Mouse (Mus musculus) CD4-positive, CD25-positive, alpha-beta regulatory T cell (primary cell): ENCODE measurements around the gene Entpd2. TPM values are rescaled to one million over a fixed set of nuclear protein-coding genes. Genes with fewer than 3 reads are reported as not detected.

Experiments used
- polyA plus RNA-seq: library from polyadenylated mRNA; unstranded; fragments of 100-300 nt; shearing (Covaris generic); gene quantifications from one replicate; pipeline ENCODE4 v1.2.1, GENCODE M21; 2017

Gene Entpd2
- polyA plus RNA-seq = not detected

DNA sequence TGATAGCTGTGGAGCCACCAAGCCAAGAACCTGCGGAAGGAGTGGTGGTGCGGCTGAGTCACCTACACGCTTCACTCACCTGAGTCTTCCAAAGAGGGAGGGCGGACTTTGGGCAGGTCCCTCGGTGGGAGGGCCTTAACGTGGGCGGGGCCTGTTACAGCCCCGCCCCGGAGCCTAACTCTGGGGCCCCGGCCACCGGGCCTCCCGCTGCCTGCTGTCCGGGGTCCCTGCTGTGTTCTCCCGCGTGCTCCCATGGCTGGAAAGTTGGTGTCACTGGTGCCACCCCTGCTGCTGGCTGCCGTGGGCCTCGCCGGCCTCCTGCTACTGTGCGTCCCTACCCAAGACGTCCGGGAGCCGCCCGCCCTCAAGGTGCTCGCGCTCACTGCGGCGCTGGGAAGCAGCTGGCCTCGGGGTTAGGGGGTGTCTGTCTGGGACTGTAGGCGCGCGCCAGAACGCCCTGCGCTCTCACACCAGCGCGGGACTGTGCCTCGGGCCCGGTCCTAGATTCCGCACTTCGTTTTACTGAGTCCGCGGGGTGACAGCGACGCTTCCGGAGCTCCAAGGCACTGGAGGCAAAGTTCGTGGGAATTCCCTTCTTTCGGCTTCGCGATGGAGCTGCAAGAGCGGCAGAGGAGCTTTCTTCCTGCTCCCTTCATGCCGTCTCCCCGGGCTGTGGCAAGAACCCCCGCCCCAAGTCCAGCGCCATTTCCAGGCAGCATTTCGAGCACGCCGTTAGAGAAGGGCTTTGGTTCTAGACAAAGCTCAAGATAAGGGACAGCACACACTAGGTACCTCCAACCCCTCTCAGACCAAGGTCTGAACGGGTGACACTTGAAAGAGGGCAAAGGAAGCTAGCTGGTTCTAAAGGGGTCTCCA, at the start of gene Entpd2:
TSS of gene Entpd2 (plus strand) at position 154 of the 876 bp plus-strand sequence.

GRCm38 (mm10) chr2:25356208-25357079, 39.2 kb upstream of the Entpd2 start, which contains the start of gene Dpp7:
Gene Dpp7 (minus strand): TSS chr2:25356359.

DNA sequence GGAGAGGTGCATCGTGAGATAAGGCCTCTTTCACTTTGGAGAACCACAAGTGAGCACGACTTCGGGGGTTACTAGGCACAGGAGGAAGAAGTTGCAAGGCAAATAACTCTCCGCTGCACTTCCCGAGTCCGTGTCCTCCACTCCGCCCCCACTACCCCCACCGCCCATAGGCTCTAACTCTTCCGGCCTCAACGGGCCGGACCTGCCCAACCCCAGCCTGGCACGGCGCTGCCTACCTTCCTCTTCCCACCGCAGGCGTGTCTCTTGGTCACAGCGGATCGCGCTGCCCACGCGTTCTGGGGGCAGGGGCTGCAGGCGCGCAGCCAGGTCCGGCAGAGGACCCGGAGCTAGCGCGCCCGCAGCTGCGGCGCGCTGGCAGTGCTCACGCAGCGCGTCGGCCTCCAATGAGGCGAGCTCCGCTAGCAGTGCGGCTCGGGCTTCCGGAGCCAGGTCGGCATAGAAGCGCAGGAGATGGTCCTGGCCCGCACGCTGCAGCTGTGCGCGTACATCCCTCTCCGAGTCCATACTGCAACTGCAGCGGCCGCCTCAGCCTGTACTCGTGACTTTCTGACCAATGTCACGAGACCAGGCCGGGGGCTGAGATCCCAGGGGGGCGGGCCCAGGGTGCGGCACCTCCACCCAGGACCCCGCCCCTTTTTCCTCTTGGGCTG, 30.4 kb upstream of the Entpd2 start, which contains the start of gene Uap1l1:
TSS of gene Uap1l1 (minus strand) at position 592 of the 671 bp plus-strand sequence.

DNA sequence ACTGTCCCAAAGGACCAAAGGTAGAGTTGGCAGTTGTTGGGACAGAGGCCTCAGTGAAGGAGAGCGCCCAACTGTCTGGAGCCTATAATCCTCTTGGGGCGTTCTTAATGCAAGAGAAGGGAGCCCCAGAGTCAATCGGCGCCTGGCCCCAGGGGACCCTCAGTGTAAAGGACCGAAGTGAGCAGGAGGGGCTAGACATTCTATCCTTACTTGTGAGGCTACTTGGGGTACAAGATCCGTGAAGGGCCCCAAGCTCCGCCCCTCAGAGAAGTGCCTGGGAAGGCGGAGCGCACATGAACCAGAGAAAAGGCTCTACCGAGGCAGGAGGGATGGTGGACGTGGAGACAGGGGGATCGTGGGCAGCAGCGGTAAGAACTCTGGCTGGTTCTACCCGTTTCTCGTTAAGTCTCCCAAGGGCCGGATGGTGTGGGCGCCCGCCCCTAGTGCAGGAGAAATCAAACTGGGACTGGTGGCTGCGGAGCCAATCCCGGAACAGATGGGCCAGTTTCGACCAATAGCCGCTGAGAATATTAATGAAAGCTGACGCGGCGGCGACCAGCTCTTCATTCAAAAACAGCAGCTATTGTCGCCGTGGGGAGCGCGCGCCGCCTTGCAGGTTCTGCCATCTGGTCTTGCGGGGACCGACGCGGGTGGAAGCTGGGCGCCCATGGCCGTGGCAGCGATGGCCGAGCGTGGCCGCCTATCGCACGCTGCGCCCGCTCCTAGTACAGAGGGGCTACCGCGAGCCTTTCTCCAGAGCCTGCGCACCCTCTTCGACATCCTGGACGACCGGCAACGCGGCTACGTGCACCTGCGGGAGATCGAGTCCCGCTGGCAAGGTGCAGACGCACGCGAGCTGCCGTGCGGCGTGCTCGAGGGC, 23.7 kb upstream of the Entpd2 start, which contains the start of gene Sapcd2:
TSS of gene Sapcd2 (plus strand) at position 558 of the 880 bp plus-strand sequence.

DNA sequence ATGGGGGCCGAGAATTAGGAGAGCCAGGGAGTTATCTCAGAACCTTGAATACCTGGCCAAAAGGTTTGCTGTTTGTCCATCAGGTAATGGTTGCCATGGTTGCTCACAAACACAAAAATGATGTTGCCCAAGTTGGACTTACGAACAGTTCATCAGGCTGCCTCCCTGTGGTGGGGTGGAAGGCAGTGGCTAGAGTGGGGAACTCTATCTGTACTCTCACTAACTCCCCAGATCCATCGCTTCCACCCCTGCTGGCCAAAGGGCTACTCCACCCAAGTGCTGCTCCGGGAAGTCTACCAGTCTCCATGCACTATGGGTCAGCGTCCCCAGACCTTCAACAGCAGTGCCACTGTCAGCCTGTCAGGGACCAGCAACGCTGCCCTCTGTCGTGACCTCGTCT, 3.4 kb downstream of the Entpd2 start, which contains the start of gene Npdc1:
TSS of gene Npdc1 (plus strand) at position 301 of the 400 bp plus-strand sequence.

GRCm38 (mm10) chr2:25422587-25423410, 27.1 kb downstream of the Entpd2 start, which contains the start of gene Fut7:
Gene Fut7 (plus strand): TSS chr2:25423267.

GRCm38 (mm10) chr2:25428442-25429236, 33.0 kb downstream of the Entpd2 start, which contains the start of gene Abca2:
Gene Abca2 (plus strand): TSS chr2:25428703.

Other genes starting within 250 kb of the Entpd2 start
- gene Nrarp, start 215.1 kb upstream of the Entpd2 start, polyA plus RNA-seq = 5.1 TPM
- 115 TPM for gene Tor4a, start 199.0 kb upstream of the Entpd2 start, polyA plus RNA-seq
- gene Nelfb, start 184.4 kb upstream of the Entpd2 start, polyA plus RNA-seq = 141 TPM
- not detected for gene Stpg3, start 181.2 kb upstream of the Entpd2 start, polyA plus RNA-seq
- 0.49 TPM for gene Fam166a, start 177.1 kb upstream of the Entpd2 start, polyA plus RNA-seq
- 174 TPM for gene Tubb4b, start 171.2 kb upstream of the Entpd2 start, polyA plus RNA-seq
- gene Slc34a3, start 161.5 kb upstream of the Entpd2 start, polyA plus RNA-seq = not detected
- not detected for gene Rnf224, start 159.1 kb upstream of the Entpd2 start, polyA plus RNA-seq
- gene Rnf208, start 153.6 kb upstream of the Entpd2 start, polyA plus RNA-seq = 2.2 TPM
- gene Cysrt1, start 153.4 kb upstream of the Entpd2 start, polyA plus RNA-seq = not detected
- 7.9 TPM for gene AL732309.1, start 149.0 kb upstream of the Entpd2 start, polyA plus RNA-seq
- gene Tmem203, start 140.4 kb upstream of the Entpd2 start, polyA plus RNA-seq = 25.3 TPM
- gene Tprn, start 133.3 kb upstream of the Entpd2 start, polyA plus RNA-seq = 18.9 TPM
- 118 TPM for gene Ssna1, start 123.4 kb upstream of the Entpd2 start, polyA plus RNA-seq
- gene Anapc2, start 123.4 kb upstream of the Entpd2 start, polyA plus RNA-seq = 116 TPM
- gene Tmem210, start 107.7 kb upstream of the Entpd2 start, polyA plus RNA-seq = not detected
- 0.14 TPM for gene Lrrc26, start 106.0 kb upstream of the Entpd2 start, polyA plus RNA-seq
- gene Grin1, start 76.7 kb upstream of the Entpd2 start, polyA plus RNA-seq = 0.25 TPM
- 21.4 TPM for gene Man1b1, start 63.5 kb upstream of the Entpd2 start, polyA plus RNA-seq
- 20.6 TPM for gene Dpp7, start 39.5 kb upstream of the Entpd2 start, polyA plus RNA-seq
- 40.8 TPM for gene Uap1l1, start 30.2 kb upstream of the Entpd2 start, polyA plus RNA-seq
- gene Sapcd2, start 23.6 kb upstream of the Entpd2 start, polyA plus RNA-seq = 0.87 TPM
- gene Npdc1, start 3.5 kb downstream of the Entpd2 start, polyA plus RNA-seq = 0.96 TPM
- gene Fut7, start 27.4 kb downstream of the Entpd2 start, polyA plus RNA-seq = 5.3 TPM
- 74.7 TPM for gene Abca2, start 32.8 kb downstream of the Entpd2 start, polyA plus RNA-seq
- gene Clic3, start 61.0 kb downstream of the Entpd2 start, polyA plus RNA-seq = 3.2 TPM
- gene Paxx, start 65.2 kb downstream of the Entpd2 start, polyA plus RNA-seq = 112 TPM
- not detected for gene Ptgds, start 74.2 kb downstream of the Entpd2 start, polyA plus RNA-seq
- not detected for gene Lcn12, start 98.0 kb downstream of the Entpd2 start, polyA plus RNA-seq
- 110 TPM for gene Fbxw5, start 104.9 kb downstream of the Entpd2 start, polyA plus RNA-seq
- gene C8g, start 105.8 kb downstream of the Entpd2 start, polyA plus RNA-seq = 9.6 TPM
- gene Traf2, start 151.1 kb downstream of the Entpd2 start, polyA plus RNA-seq = 80.4 TPM
- 341 TPM for gene Edf1, start 162.0 kb downstream of the Entpd2 start, polyA plus RNA-seq
- 1.4 TPM for gene Mamdc4, start 179.0 kb downstream of the Entpd2 start, polyA plus RNA-seq
- 72.2 TPM for gene Phpt1, start 179.3 kb downstream of the Entpd2 start, polyA plus RNA-seq
- 0.20 TPM for gene Ajm1, start 185.9 kb downstream of the Entpd2 start, polyA plus RNA-seq
- 51.6 TPM for gene Rabl6, start 212.6 kb downstream of the Entpd2 start, polyA plus RNA-seq
- gene Ccdc183, start 221.8 kb downstream of the Entpd2 start, polyA plus RNA-seq = not detected
- gene Tmem141, start 226.1 kb downstream of the Entpd2 start, polyA plus RNA-seq = 1.1 TPM
- 2.9 TPM for gene Fcna, start 232.2 kb downstream of the Entpd2 start, polyA plus RNA-seq